ENCODE assay signal across 7 mouse cellular contexts in the genomic region with DNA sequence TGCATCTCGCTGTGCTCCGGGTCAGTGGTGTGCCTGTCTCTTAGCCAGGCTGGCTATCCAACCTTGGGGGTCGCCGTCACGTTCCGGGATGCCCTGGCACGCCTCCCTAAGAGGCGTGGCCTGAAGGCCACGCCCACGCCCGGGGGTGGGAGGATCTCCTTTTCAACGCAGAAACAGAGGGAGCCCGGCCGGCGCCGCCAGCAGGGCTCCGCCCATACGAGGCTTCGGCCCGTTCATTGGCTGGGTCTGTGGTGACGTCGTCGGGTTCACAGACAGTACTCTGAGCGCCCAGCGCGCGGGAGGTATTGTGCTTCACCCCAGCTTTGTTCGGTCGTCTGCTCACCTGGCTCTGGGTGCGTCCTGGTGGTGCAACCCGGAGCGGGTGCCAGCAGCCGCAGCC. TPM values are rescaled to one million over a fixed set of nuclear protein-coding genes. Genes with fewer than 3 reads are reported as not detected.
DNase-seq lines count a peak whose midpoint lies in the region; ATAC-seq lines count a peak whose summit lies in the region.

A gene (plus strand): TSS at position 236 of the 400 bp plus-strand sequence.

- peak within 1 kb of the TSS; percentile 91 for H3K4me2 ChIP-seq in intestine, embryonic 16.5 days (ENCODE audit: low read depth, low read length)
- peak within 1 kb of the TSS; percentile 74 for H3K4me2 ChIP-seq in midbrain, embryonic 11.5 days

- peak within 1 kb of the TSS; percentile 93 for H3K9ac ChIP-seq in intestine, embryonic 16.5 days (ENCODE audit: low read depth, low read length)
- peak within 1 kb of the TSS; percentile 82 for H3K9ac ChIP-seq in midbrain, embryonic 11.5 days (ENCODE audit: low read length)

- under 1% methylated on average over 33 of the region's 33 CpGs for WGBS in intestine, embryonic 16.5 days
- under 1% methylated on average over 33 of the region's 33 CpGs for WGBS in midbrain, embryonic 11.5 days

- ATAC-seq in intestine, embryonic 16.5 days: peak; percentile 97
- ATAC-seq in midbrain, embryonic 11.5 days (ENCODE audit: low FRiP score): peak; percentile 100

- intact Hi-C loops in left cerebral cortex, postnatal 36 days (cut with DNase I): no loop called here

- peaks cover 24% of the 10 kb centered on the region for H3K4me1 ChIP-seq in intestine, embryonic 16.5 days (ENCODE audit: control insufficient read depth, insufficient read depth, low read length)
- H3K4me1 ChIP-seq in midbrain, embryonic 11.5 days (ENCODE audit: control insufficient read depth, insufficient read depth, low read length): peaks cover 8% of the 10 kb centered on the region

- DNase-seq in adrenal gland, adult 8-10 months: peak; percentile 94
- peak; percentile 96 for DNase-seq in embryo, embryonic 9.5 days (ENCODE audit: extremely low spot score)
- DNase-seq in gastrocnemius, postnatal 4 days (ENCODE audit: low spot score in 2 of 2): peak; percentile 85 to 92
- DNase-seq in left cerebral cortex, postnatal 36 days (ENCODE audit: low spot score in 2 of 2): peak; percentile 94 to 95
- DNase-seq in midbrain, embryonic 11.5 days (ENCODE audit: low spot score, missing footprints): peak; percentile 100
- peak; percentile 87 for DNase-seq in skeletal muscle tissue, adult 2 months (ENCODE audit: low read depth, low spot score)

- H3K36me3 ChIP-seq in intestine, embryonic 16.5 days (ENCODE audit: control insufficient read depth, insufficient read depth, low read length): peaks cover 10% of the 10 kb centered on the region; the same call in 1 of the 2 replicates
- no peaks in the 10 kb centered on the region for H3K36me3 ChIP-seq in midbrain, embryonic 11.5 days (ENCODE audit: control insufficient read depth, insufficient read depth, low read length)

- H3K4me3 ChIP-seq in intestine, embryonic 16.5 days (ENCODE audit: low read length): peak within 1 kb of the TSS; percentile 92
- peak within 1 kb of the TSS; percentile 80 for H3K4me3 ChIP-seq in midbrain, embryonic 11.5 days (ENCODE audit: low read depth, low read length)

- no peaks in the 10 kb centered on the region for H3K9me3 ChIP-seq in intestine, embryonic 16.5 days (ENCODE audit: control insufficient read depth, low read length)
- no peaks in the 10 kb centered on the region for H3K9me3 ChIP-seq in midbrain, embryonic 11.5 days (ENCODE audit: control insufficient read depth, low read length)

- peak within 1 kb of the TSS; percentile 98 for H3K27ac ChIP-seq in intestine, embryonic 16.5 days (ENCODE audit: low read length)
- peak within 1 kb of the TSS; percentile 75; the same call in 1 of the 2 replicates for H3K27ac ChIP-seq in midbrain, embryonic 11.5 days (ENCODE audit: low read depth, low read length)

- no peaks in the 10 kb centered on the region for H3K27me3 ChIP-seq in intestine, embryonic 16.5 days (replicated peaks; ENCODE audit: control insufficient read depth, insufficient read depth, low read length)
- no peaks in the 10 kb centered on the region; the same call in 1 of the 2 replicates for H3K27me3 ChIP-seq in midbrain, embryonic 11.5 days (ENCODE audit: control insufficient read depth, insufficient read depth, low read length)

RNA-seq across cellular contexts. Expression of the gene that starts here (rescaled TPM):
- total RNA-seq in adrenal gland, adult 8-10 months (2022): 100 to 1,000 TPM in 1 of 4 experiments, 10 to 100 TPM in 3; 37.9 to 108 (median 75.8) TPM
- total RNA-seq in gastrocnemius, postnatal 4 days (2021): 1 to 10 TPM; 9.4 to 9.5 TPM
- 59.3 and 63.1 TPM in 2 replicates for polyA plus RNA-seq in intestine, embryonic 16.5 days (2015; fragmentation: Nextera tagmentation; extraction: Ambion mirVana)
- total RNA-seq in left cerebral cortex, postnatal 36 days (2021): 10 to 100 TPM; 15.1 to 17.1 TPM
- polyA plus RNA-seq in midbrain, embryonic 11.5 days (2014; fragmentation: Nextera tagmentation; extraction: Ambion mirVana): 9.7 and 10.0 TPM in 2 replicates

Comparison
In these comparisons a context has a peak if more than half of its experiments do, and no peak if none do; other contexts are left out.
1. Peak in every context shown above with its lines: DNase-seq, ATAC-seq, H3K4me3 ChIP-seq and H3K27ac ChIP-seq.